Mouse (Mus musculus): ENCODE measurements around the gene Arhgef7.

Arhgef7 gene

GRCm38 (mm10) chr8:11799098-11799497 is 71.6 kb downstream of the Arhgef7 start:
- no peak for DNase-seq

DNA sequence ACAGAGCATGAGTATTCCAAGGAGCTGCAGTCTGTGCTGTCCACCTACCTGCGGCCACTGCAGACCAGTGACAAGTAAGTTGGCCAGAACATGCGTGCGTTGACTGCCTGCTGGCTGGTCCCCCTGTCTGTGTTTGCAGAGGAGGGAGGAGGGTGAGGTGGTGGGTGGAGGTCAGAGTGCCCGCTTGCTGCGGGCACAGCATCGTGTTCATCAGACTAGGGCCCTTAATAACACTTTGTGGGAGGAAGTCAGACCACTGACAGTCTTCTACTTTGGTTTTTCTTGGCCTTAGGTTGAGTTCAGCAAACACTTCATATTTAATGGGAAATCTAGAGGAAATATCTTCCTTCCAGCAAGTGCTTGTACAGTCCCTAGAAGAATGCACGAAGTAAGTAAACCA is 73.0 kb downstream of the Arhgef7 start:
- DNase-seq = no peak

- no peak for DNase-seq
Observed at GRCm38 (mm10) chr8:11801571-11801970, 74.0 kb downstream of the Arhgef7 start.

DNA sequence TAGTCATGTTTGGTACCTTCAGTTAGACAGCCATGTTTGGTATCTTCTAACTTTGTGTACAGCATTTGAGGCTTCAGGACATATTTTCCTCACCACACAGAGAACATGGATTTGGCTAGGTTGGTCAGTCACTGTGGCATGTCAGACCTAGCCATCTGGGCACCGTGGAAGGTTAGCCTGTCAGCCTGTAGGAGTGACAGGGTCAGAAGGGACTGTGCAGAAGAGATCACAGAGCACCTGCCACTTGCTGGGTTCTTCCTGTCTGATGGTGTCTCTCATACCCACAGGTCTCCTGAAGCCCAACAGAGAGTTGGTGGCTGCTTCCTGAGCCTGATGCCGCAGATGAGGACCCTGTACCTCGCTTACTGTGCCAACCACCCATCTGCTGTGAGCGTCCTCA is 77.4 kb downstream of the Arhgef7 start:
- no peak for DNase-seq

- DNase-seq = no peak
Observed at GRCm38 (mm10) chr8:11806252-11806651, 78.7 kb downstream of the Arhgef7 start.

DNA sequence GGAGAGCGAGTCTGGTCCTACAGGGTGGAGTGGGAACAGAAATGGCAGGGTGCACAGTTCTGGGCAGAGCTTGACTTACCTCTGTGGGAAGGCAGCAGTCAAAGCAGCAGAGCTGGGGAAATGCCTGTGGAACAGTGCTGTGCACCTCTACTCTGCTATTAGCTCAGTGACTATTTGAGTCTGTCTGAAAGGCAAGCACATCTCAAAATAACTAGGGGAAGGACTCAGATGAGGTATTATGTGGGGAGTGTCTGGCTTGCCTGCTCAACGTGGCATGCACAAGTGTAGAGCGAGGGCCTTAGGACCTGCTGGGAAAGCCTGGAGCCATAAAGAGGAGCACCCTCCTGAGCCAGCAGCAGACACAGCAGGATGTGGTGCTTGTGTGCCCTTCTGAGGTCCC is 79.8 kb downstream of the Arhgef7 start:
- no peak for DNase-seq

DNA sequence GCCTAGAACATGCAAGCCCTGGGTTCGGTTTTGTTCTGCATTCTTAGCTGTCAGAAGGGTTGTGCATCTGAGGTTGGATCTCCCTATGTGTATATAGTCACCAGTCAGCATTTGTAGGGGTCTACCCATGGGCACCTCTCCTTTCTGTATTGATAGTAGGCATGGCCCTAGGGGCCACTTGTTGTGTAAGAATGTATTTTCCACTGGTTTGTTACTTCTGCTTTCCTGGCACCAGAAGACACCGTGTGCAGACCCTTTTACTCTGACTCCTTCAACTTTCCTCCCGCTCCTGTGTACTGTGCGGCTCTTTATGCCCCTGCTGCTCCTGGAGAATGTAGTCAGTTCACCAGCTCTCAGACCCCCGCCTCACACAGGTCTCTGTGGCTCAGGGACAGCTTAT is 80.5 kb downstream of the Arhgef7 start:
- DNase-seq = no peak

- DNase-seq = no peak
Observed at GRCm38 (mm10) chr8:11810426-11810825, 82.9 kb downstream of the Arhgef7 start.

- no peak for DNase-seq
Observed at GRCm38 (mm10) chr8:11813801-11814200, 86.3 kb downstream of the Arhgef7 start.

DNA sequence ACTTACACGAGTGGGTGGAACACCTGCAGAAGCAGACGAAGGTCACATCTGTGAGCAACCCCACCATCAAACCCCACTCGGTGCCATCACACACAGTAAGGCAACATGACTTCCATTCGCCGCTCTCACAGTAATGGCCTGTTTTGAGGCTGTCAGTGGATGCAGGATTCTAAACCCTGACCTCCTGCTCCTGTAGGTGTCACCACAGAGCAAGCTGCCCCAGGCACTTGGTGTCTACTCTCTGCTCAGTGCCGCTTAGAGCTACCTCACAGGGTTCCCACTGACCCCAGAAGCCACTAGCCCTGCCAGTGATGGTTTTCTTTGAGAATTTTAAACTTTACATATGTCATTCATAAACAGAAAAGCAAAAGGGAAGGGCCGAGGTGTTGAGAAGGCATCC is 87.7 kb downstream of the Arhgef7 start:
- no peak for DNase-seq

DNA sequence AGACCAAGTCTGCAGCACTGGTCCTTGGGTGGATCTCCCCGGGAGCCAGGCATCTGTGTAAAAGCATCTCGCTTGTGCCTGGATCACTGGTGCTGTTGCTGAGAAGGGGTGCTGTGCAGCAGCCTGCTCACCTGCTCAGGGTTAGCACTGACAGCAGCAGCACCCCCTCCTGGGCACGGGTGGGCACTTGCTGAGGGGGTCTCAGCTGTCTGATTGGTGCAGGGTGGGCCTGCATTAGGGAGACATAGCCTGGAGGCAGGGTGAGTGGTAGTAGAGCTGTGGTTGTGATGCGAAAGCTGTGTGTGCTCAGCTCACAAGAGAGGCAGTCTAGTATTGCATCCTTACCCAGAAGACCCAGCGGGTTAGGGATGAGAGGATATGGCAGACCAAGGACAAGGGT is 92.6 kb downstream of the Arhgef7 start:
- DNase-seq = no peak

DNA sequence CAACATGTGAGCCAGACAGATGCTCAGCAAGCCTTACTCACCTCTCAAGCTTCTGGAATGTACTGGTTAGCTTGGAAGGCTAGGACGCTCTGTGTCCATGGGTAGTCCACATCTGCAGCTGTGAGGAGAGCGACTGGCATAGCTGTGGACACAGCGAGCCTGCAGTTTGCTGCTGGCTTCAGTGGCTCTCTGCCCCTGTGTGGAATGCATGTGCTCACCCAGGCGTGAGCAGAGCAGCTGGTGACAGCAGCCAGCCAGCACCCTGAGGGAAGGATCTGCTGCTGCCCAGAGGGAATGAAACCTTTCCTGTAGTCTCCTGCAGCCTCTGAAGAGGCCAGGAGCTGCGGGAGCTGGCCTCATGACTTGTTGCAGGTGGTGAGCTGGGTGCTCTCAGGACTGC is 93.0 kb downstream of the Arhgef7 start:
- DNase-seq = no peak

GRCm38 (mm10) chr8:11821451-11822206 is 94.1 kb downstream of the Arhgef7 start:
- no peak for DNase-seq

GRCm38 (mm10) chr8:11822550-11823060 is 95.1 kb downstream of the Arhgef7 start:
- DNase-seq = no peak

- DNase-seq = no peak
Observed at GRCm38 (mm10) chr8:11825756-11826155, 98.2 kb downstream of the Arhgef7 start.

- DNase-seq = no peak
Observed at GRCm38 (mm10) chr8:11827312-11827711, 99.8 kb downstream of the Arhgef7 start.

DNA sequence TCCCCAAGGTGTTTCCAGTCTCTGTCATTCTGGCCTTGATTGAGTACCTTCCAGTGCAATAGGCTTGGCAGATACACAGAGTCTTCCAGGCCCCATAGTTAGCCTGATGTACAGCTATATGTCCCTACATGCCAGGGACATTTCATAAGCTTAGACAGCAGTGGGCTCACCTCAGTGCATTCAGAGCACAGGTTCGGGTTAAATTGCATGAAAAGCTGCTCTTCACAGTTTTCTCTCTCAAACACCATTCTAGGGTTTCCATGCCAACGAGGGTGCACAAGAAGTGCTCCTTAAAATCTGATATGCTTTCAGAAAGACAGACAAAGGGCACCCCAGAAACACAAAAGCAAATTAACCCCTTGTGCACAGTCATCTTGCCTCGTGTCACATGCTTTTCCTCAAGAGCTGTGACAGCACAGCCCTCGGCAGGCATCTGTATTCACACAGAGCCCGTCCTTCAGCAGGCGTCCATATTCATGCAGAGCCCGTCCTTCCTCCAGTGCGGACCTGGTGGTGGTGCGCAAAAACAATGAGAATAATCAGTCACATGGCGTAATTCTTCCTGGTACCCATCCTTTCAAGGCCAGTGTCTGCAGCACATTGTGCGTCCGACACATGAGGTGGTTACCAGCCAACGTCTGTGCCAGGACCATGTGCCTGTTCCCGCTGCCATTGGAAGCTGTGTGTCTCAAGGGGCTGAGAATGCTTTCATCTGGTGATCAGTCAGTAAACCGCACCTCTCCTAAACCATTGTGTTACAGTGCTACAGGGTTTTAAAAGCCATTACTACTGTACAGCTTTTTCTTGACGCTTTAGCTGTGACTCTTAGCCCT is 102.9 kb downstream of the Arhgef7 start:
- peak; percentile 8 for DNase-seq

DNA sequence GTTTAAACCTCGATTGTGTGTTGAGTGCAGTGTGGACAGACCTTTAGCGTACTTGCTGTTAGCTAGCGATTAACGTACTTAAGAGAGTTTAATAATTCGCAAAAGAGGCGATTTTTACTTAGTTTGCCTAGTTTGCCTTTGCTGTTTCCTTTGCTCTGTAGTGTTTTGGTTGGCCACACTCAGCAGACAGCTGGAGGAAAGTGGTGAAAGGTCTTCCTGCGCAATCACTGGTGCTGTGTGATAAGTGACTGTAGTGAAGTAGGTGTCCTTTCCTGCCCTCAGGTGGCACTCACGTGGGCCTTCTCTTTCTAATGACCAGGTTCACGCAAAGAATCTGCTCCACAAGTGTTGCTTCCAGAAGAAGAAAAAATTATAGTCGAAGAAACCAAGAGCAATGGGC is 103.7 kb downstream of the Arhgef7 start:
- peak; percentile 0 for DNase-seq

DNA sequence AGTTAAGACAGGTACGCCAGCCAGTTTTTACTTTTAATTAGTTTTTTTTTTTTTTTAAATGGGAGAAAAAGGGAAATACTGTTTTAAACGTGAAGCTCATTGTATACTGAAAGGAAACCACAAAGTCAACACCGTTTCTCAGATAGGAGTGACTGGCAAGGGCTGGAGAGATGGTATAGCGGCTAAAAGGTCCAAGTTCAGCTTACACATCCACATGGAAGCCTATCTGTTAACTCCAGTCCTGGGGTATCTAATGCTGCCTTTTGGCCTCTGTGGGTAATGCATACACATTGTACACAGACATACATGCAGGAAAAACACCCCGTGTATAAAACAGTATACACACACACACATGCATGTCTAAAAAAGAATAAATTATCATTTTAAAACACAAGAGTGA is 104.4 kb downstream of the Arhgef7 start:
- DNase-seq = no peak

- no peak for DNase-seq
Observed at GRCm38 (mm10) chr8:11833157-11833556, 105.6 kb downstream of the Arhgef7 start.

- DNase-seq = no peak
Observed at GRCm38 (mm10) chr8:11834200-11834599, 106.7 kb downstream of the Arhgef7 start.

DNA sequence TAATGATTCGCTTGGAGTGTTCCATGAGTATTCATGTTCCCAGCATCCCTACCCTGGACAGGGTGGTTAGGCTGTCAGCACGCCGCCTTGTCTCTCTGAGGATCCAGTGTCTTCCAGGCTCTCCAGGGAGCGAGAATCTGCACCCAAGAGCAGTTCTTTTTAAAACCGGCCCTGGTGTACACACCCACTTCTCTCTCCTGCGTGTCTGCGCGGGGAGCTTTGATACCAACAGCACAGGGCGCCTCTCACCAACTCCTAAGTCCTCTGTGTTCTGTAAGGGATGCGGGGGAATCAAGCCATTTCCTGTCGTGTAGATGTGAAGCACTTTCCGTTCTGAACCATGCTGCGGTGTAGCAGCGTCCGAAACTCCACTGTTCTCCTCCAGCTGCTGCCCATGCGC is 107.2 kb downstream of the Arhgef7 start:
- DNase-seq = no peak

- no peak for DNase-seq
Observed at GRCm38 (mm10) chr8:11840174-11840573, 112.7 kb downstream of the Arhgef7 start, which contains the start of gene Tex29. Gene Tex29 (plus strand): TSS chr8:11840474.

GRCm38 (mm10) chr8:11841571-11841970 is 114.0 kb downstream of the Arhgef7 start:
- DNase-seq = no peak
